Mouse (Mus musculus) C2C12 (cell line): ENCODE measurements around the gene Gm20075. TPM values are rescaled to one million over a fixed set of nuclear protein-coding genes. Genes with fewer than 3 reads are reported as not detected.
"Not testable (repeated sequence)": the region's sequence is repeated elsewhere in the genome, so short reads cannot be mapped to it uniquely, and the experiment has no call there.

Experiments used
- H3K27me3 ChIP-seq: one replicate; pipeline ENCODE4 v1.6.1; 2011; ENCODE audit not compliant: control insufficient read depth, insufficient read depth, insufficient read length
- H3K36me3 ChIP-seq: one replicate; pipeline ENCODE4 v1.6.1; 2011; ENCODE audit not compliant: control insufficient read depth, insufficient read depth
- H3K4me3 ChIP-seq: one replicate; pipeline ENCODE4 v1.5.1; 2011; ENCODE audit warnings: mild to moderate bottlenecking, control low read depth; ENCODE audit not compliant: poor library complexity, insufficient read depth, severe bottlenecking
- H3K79me2 ChIP-seq: one replicate; pipeline ENCODE4 v1.6.1; 2011; ENCODE audit not compliant: control insufficient read depth, insufficient read depth
- H3K79me3 ChIP-seq: one replicate; pipeline ENCODE4 v1.6.1; 2011; ENCODE audit warnings: low read depth, control low read depth
- H3ac ChIP-seq: one replicate; pipeline ENCODE3; 2011; ENCODE audit warnings: low read depth; ENCODE audit not compliant: control insufficient read depth, insufficient read length
- CEBPB ChIP-seq: IDR thresholded peaks from one replicate; pipeline ENCODE4 v1.6.1; 2011; ENCODE audit warnings: low read depth, mild to moderate bottlenecking, control low read depth, moderate library complexity
- CTCF ChIP-seq: IDR thresholded peaks from one replicate; pipeline ENCODE4 v1.5.1; 2011; ENCODE audit not compliant: control insufficient read depth, insufficient read depth, insufficient read length
- FOSL1 ChIP-seq: IDR thresholded peaks from one replicate; pipeline ENCODE4 v1.8.0; 2011; ENCODE audit warnings: mild to moderate bottlenecking, low read length; ENCODE audit not compliant: poor library complexity, insufficient read depth, severe bottlenecking
- MAX ChIP-seq: IDR thresholded peaks from one replicate; pipeline ENCODE4 v1.6.1; 2011; ENCODE audit warnings: mild to moderate bottlenecking, control low read depth
- MYOD1 ChIP-seq: IDR thresholded peaks from one replicate; pipeline ENCODE4 v1.6.1; 2011; ENCODE audit warnings: low read depth; ENCODE audit not compliant: control insufficient read depth, insufficient read length
- MYOG ChIP-seq: IDR thresholded peaks from one replicate; pipeline ENCODE4 v1.6.1; 2011; ENCODE audit not compliant: control insufficient read depth, insufficient read length; ENCODE audit errors: extremely low read depth
- USF1 ChIP-seq: IDR thresholded peaks from one replicate; pipeline ENCODE4 v1.6.1; 2011; ENCODE audit warnings: low read depth, mild to moderate bottlenecking, control low read depth, moderate library complexity
- polyA plus RNA-seq: library from polyadenylated mRNA; unstranded; fragments of >200 nt; fragmentation: generic; extraction: Trizol; gene quantifications from one replicate; pipeline ENCODE4 v1.2.1, GENCODE M21; 2012; ENCODE audit warnings: missing spikeins

The Gm20075 gene
- polyA plus RNA-seq, 1 experiment: 8.6 TPM

GRCm38 (mm10) chr13:96090929-96091328 lies 9.8 kb upstream of the Gm20075 start:
- Histone ChIP-seq H3ac (no peak overlapping the region), H3K27me3 (peaks cover 18% of the 10 kb centered on the region), H3K4me3 (no peak overlapping the region), H3K79me2 (no peaks in the 10 kb centered on the region), H3K79me3 (no peaks in the 10 kb centered on the region), H3K36me3 (no peaks in the 10 kb centered on the region)
- TF ChIP-seq FOSL1 (no peak), MAX (no peak), USF1 (no peak), CTCF (no peak), MYOG (no peak)

- no peak for TF ChIP-seq MAX
- no peak for TF ChIP-seq CEBPB
- TF ChIP-seq MYOD1: no peak
- TF ChIP-seq USF1: no peak
- no peak for TF ChIP-seq MYOG
- peaks cover 2% of the 10 kb centered on the region for H3K27me3 ChIP-seq
- no peak overlapping the region for H3K4me3 ChIP-seq
- H3ac ChIP-seq: no peak overlapping the region
- no peaks in the 10 kb centered on the region for H3K79me2 ChIP-seq
- H3K79me3 ChIP-seq: no peaks in the 10 kb centered on the region
- H3K36me3 ChIP-seq: no peaks in the 10 kb centered on the region
Measured at GRCm38 (mm10) chr13:96085581-96086302, 4.6 kb upstream of the Gm20075 start.

GRCm38 (mm10) chr13:96081754-96082153 lies 578 bp upstream of the Gm20075 start, which contains the start of gene Gm17190:
TSS of gene Gm17190 (plus strand) at chr13:96082054.
- not testable (repeated sequence) for H3K27me3 ChIP-seq, H3ac ChIP-seq

GRCm38 (mm10) chr13:96073555-96073954 lies 7.6 kb downstream of the Gm20075 start:
- H3K4me3 ChIP-seq: no peak overlapping the region
- no peaks in the 10 kb centered on the region for H3K79me2 ChIP-seq
- no peaks in the 10 kb centered on the region for H3K36me3 ChIP-seq
- H3ac ChIP-seq: no peak overlapping the region
- no peak for TF ChIP-seq CTCF
- no peak for TF ChIP-seq CEBPB
- TF ChIP-seq USF1: no peak
- TF ChIP-seq MYOG: no peak
- no peak for TF ChIP-seq MAX
- TF ChIP-seq MYOD1: no peak
- no peak for TF ChIP-seq FOSL1
- H3K27me3 ChIP-seq: peaks cover 3% of the 10 kb centered on the region
- H3K79me3 ChIP-seq: no peaks in the 10 kb centered on the region

More at GRCm38 (mm10) chr13:96081754-96082153, 578 bp upstream of the Gm20075 start, which contains the start of gene Gm17190:
- H3K79me2 ChIP-seq, H3K79me3 ChIP-seq, H3K36me3 ChIP-seq, H3K4me3 ChIP-seq: not testable (repeated sequence)

GRCm38 (mm10) chr13:96052755-96053154 lies 28.4 kb downstream of the Gm20075 start:
- no peaks in the 10 kb centered on the region for H3K36me3 ChIP-seq
- TF ChIP-seq CEBPB (no peak), CTCF (no peak), MYOD1 (no peak), FOSL1 (no peak), USF1 (no peak), MYOG (no peak), MAX (no peak)
- H3K4me3 ChIP-seq: no peak overlapping the region
- no peak overlapping the region for H3ac ChIP-seq
- no peaks in the 10 kb centered on the region for H3K79me3 ChIP-seq
- H3K79me2 ChIP-seq: no peaks in the 10 kb centered on the region
- H3K27me3 ChIP-seq: no peaks in the 10 kb centered on the region

GRCm38 (mm10) chr13:96045396-96045795 lies 35.8 kb downstream of the Gm20075 start:
- no peaks in the 10 kb centered on the region for H3K79me3 ChIP-seq
- H3ac ChIP-seq: no peak overlapping the region
- TF ChIP-seq CTCF: no peak
- no peak for TF ChIP-seq MYOG
- TF ChIP-seq MYOD1: no peak
- TF ChIP-seq USF1: no peak
- TF ChIP-seq MAX: no peak
- TF ChIP-seq CEBPB: no peak
- TF ChIP-seq FOSL1: no peak
- no peaks in the 10 kb centered on the region for H3K36me3 ChIP-seq
- no peaks in the 10 kb centered on the region for H3K27me3 ChIP-seq
- no peak overlapping the region for H3K4me3 ChIP-seq
- no peaks in the 10 kb centered on the region for H3K79me2 ChIP-seq
